Mouse (Mus musculus): ENCODE measurements around the gene Eefsec.

The Eefsec gene

DNA sequence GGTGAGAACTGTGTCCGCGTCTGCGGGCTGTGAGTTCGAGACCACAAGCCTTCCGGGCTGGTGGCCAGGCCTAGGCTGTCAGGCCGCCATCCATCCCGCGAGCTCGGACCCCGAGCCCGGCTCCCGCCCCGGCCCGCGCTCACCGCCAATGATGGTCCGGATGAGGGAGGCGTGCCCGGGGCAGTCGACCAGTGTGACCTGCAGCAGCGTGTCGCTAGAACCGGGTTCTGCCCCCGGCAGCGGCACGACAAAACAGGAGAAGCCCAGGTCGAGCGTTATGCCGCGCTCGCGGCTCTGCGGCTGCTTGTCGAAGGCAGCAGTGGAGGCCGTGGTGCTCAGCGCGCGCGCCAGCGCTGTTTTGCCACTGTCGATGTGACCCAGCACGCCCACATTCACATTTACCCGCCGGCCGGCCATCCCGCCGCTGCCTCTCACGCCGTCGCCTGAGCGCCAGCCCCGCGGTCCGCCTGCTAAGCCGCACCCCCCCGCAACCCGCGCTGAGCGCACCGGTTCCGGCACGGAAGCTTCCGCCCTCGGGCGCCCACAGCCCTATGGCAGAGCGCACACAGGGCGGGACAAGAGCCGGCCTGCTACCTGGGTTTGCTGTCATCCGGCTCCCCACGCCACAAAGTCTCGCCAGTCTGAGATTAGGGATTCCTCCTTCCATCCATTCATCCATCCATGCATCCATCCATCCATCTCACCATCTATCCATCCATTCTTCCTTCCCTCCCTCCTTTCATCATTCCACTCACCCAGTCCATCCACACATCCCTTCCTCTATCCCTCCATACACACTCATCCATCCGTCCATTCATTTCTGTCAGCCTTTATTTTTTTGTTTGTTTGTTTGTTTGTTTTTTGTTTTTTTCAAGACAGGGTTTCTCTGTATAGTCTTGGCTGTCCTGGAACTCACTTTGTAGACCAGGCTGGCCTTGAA is at the start of gene Eefsec:
Gene Eefsec, minus strand, starts transcription at position 477 of the 940 bp plus-strand sequence.
- peak; percentile 87 for DNase-seq

GRCm38 (mm10) chr6:88493712-88494111 is 47.4 kb upstream of the Eefsec start:
- no peak for DNase-seq

- no peak for DNase-seq
Measured at GRCm38 (mm10) chr6:88490629-88491354, 44.5 kb upstream of the Eefsec start.

DNA sequence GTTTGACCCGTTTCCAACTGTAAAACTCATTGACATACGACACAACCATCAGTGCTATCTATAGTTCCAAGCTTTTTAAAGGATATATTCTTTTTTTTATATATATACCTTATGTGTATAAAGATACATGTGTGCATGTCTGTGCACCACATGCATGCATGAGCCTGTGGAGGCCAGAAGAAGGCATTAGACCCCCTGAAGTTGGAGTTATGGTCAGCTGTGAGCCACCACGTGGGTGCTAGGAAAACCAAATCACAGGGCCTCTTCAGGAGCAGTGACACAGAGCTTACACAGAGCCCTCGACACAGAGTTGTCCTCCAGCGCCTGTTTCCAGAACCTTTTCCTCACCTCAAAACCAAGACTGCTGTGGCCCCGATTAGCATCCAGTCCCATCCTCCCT is 43.5 kb upstream of the Eefsec start:
- no peak for DNase-seq

DNA sequence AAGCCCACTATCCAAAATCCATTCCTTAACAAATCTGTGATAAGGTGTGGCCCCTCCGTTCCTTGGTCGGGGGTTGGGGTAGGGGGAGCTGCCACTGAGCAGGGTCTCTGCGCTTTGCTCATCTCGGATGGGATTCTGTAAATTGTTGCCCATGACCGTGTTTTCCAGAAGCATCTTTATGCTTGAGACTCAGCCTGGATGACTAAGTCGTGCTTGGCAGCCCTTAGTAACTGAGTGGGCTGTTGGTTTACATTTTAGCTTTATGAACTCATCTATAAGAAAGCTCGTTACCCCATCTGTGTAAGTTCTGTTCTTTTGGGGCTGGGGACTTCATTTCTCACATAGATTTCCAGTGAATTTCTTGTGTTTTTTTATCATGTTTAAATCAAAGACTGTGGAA is 42.7 kb upstream of the Eefsec start:
- DNase-seq = no peak

- peak; percentile 62 for DNase-seq
Measured at GRCm38 (mm10) chr6:88486893-88487292, 40.6 kb upstream of the Eefsec start.

- DNase-seq = no peak
Measured at GRCm38 (mm10) chr6:88485378-88485777, 39.0 kb upstream of the Eefsec start.

DNA sequence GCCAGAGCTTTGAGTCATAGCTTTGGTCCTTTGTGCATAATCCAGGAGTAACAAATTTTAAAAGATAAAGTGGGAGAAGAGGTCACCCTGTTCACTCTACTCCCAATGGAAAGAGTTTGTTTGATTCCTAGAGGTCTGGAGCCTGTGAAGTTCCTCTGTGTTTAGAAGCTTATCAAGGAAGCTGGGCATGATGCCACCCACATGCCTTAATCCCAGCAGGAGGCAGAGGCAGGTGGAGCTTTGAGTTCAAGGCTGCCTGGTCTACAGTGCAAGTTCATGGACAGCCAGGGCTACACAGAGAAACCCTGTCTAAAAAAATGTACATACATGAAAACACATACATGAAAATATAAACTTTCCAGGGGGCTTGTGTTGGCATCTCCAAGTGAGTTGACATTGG is 37.6 kb upstream of the Eefsec start:
- DNase-seq = no peak

DNA sequence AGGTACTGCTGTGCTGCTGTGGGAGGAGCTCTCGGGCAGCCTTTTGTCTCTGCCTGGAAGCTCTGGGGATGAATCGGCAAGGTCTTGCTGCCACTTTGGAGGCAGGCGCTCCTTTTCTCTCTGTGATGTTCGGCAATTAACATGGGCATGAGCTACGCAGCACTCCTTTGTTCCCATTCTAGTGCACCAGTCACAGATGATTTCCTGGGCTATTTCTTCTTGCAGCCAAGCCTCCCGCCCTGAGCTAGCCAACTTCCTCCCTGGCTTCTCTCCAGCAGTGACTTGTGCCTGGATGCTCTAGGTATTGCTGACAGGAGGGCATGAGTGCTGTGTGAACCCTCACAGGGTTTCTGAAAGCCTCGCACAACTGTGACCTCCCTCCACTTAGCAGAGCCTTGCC is 36.8 kb upstream of the Eefsec start:
- DNase-seq = no peak

DNA sequence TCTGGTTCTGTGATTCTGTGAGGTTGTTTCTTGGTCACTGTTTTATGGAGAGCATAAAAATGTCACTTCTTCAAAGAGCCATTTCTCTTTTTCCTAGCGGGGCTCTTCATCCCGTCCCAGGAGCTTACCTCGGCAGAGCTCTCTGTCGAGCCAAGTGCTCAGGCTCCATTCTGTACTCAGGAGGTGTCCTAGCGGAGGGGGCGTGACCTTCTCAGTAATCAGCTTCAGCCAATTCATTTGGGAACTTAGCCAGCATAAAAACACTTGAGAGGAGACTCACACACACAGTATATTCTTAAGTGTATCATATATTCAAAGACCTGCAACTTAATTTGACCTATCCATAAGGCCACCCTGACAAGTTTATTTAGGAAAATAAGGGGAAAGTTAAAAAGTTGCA is 34.1 kb upstream of the Eefsec start:
- DNase-seq = no peak

DNA sequence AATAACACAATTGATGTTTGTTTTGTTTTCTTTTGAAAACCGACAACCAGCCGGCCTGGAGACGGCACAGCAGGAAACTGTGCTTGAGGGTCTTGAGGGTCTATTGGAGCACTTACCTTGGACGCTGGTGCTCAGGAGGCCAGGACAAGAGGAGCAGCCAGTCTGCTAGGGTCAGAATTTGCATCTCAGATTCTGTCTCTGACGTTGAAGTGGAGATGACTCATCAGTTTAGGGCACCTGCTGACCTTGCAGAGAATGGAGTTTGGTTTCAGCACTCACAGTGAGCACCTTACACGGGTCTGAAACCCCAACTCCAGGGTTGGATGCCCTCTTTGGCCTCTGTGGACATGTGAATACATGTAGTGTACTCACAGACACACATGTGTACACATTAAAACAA is 23.5 kb upstream of the Eefsec start:
- DNase-seq = no peak

DNA sequence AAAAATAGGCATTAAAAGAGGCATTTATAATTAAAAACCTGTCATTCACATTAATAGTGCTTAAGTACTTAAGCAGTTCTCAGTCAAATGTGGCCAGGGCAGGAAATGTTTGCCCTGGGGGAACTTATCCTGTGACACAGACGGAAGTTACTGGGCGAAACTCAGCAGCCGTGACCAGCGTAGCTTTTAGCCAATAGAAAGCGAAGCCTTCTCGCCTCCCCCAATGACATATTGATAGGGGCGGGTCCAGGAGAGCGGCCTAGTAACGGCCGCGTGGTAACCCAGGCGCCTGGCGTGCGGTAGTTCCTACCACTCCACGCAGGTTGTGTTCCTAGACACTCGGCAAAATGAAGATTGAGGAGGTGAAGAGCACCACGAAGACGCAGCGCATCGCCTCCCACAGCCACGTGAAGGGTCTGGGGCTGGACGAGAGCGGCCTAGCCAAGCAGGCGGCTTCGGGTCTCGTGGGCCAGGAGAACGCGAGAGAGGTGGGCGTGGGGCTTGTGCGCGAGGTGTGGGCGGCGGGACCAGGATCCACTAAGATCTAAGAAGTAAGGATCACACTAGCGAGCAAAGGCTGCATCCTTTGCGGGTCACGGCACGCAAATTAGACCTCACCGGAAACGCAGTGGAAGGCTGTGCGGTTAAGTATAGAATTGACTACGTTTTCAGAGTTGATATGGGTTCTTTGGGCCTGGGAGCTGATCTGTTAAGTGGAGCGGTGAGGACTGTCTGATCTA is 19.0 kb upstream of the Eefsec start, which contains the start of gene Ruvbl1:
Gene Ruvbl1, plus strand, starts transcription at position 229 of the 740 bp plus-strand sequence.
- peak; percentile 98 for DNase-seq

GRCm38 (mm10) chr6:88454545-88454944 is 8.2 kb upstream of the Eefsec start:
- no peak for DNase-seq

DNA sequence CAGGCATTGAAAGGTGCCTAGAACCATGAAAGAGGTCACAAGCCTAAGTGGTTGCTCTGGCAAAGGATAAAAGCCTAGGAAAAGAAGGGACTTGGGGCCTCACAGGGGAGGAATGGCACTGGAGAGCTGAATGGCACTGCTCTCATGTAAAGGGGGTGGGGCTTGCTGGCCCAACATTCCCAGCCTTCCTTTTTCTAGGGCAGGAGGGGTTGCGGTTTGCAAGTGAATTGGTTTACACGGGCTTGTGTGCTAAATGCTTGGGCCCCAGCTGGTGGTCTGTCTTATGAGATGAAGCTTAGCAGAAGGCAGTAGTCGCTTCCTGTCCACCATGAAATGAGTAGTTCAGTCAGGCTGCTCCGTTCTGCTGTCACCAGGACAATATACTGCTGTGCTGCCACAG is 1.1 kb upstream of the Eefsec start:
- peak; percentile 53 for DNase-seq

- peak; percentile 10 for DNase-seq
Measured at GRCm38 (mm10) chr6:88445661-88446060, 678 bp downstream of the Eefsec start.

- DNase-seq = no peak
Measured at GRCm38 (mm10) chr6:88444076-88444750, 2.1 kb downstream of the Eefsec start.

DNA sequence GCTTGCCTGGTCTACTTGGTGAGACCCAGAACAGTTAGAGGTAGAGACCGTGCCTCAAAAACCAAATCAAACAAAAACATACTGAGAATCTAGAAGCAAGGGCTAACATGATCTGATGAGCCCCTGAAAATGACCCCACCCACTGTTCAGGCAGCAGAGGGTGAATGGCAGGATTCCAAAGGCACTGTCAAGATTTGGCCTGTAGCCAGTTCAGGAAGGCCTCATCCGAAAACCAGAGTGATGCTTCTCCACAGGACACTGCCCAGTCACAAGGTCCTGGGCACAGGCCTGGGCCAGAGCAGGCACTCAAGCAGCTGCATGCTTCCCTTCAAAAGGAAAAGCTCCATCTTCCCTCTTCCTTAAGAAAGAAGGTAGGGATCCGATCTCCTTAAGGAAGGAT is 2.9 kb downstream of the Eefsec start:
- DNase-seq = peak; percentile 33

- no peak for DNase-seq
Measured at GRCm38 (mm10) chr6:88442551-88442950, 3.8 kb downstream of the Eefsec start.

DNA sequence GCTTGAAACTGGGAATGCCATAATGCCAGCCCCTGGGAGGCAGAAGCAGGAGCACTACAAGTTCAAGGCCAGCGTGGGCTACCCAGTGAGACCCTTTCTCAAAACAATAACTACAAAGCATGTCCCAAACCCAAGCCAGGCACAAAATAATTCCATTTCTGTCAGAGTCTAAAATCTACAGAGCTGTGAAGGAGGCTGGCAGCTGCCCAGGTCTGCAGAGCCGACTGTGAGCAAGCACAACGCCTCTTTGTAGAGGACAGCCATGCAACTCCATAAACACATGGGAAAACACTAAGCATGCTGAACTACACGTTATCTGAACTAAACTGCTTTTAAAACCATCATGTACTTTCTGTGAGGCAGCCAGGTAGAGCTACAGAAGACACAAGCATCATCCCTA is 7.3 kb downstream of the Eefsec start:
- no peak for DNase-seq

GRCm38 (mm10) chr6:88435609-88436008 is 10.7 kb downstream of the Eefsec start:
- DNase-seq = no peak

DNA sequence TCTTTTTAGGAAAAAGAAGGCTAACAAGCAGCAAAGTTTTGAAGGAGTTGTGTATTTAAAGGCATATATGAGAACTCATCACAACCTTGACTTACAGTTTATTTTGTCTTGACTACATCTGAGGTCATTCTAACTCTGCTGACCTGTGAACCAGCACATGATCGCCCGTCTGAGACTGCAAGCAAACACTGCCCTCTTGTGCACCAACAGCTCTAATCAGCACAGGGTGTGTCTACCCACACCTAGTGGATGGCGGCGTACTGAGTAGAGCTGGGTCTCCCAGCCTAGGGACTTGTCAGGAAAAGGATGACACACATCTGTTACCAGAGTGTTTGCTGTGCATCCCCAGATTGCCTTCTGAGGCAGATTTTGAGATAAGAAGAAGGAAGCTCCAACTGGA is 15.1 kb downstream of the Eefsec start:
- peak; percentile 51 for DNase-seq

DNA sequence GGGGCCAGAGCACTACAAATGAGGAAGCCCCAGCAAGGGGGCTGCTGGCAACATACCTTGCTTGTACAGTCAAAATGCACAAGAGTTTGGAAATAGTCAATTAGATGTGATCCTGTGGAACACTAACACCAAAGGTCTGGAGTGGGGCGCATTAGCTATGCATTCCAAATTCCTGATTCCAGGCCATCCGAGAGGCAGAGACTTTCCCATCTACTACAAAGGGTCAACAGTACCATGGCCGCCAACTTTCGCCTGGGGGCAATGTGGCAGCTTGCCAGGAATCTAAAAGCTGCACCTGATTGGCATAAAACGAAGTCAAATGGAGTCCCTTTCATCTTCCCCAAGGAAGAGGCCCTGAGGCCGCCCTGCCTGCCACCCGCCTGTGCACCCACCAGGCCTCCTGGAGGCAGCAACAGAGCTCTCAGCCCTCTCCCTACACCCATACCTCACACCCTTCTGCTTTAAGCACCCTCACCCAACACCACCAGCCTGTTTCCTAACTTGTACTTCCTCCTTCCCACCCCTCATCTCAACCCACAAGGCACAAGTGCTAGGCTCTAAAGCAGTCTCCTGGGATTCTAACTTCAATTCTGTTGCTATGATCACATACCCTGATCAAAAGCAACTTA is 30.1 kb downstream of the Eefsec start:
- peak; percentile 46 for DNase-seq

Data from retina, postnatal 1 day (tissue).